Mouse (Mus musculus): Measurements from ENCODE around the gene Spag17.
A peak's percentile ranks its signal among the peaks of the same experiment; 100 is the strongest.

Gene Spag17

DNA sequence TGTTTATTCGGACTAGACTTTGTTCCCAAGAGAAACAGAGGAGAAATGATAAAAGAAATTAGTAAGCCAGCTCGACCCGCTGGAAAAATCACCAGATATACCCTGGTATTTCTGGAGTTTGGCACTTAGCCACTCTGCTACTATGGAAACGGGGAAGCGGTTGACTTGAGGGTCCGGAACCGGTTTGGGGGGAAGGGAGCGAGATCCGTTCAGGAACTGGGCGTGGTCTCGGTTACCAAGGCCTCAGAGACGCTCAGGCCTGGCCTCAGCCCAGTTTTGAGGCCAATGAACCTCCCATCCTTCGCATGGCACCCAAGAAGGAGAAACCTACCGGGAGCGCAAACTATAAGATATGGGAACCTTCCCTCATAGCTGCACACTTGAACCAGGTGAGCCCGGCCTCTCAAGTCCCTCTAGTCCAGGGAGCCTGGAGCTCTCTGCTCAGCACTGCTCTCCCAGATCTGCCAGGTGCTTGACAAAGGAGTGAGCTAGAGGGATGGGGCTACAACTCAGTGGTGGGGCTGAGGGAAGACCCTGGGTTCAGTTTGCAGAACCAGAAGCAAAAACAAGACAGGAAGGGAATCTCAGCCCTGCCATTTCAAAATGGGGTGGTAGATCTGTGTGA, at the start of gene Spag17:
Spag17 (plus strand) TSS at position 220 of the 625 bp plus-strand sequence.
- DNase-seq = peak; percentile 15 to 25

DNA sequence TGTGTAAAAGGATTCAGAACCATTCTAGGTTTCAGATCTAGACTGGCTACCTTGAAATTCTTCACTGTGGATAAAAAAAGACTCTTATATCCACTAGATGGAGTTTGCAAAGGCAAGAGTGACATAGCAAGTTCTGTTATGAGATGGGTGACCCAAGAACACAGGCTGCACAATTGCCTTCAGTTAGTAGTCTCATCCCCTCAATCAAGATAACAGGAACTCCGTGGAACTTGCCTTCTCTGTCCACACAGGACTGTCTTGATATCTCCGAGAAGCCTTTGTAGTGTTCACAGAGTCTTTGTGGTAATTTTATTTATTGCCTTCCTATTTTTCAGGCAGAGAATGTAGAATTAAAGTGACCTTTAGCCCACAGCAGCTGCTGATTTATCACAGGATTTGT, 42.9 kb upstream of the Spag17 start:
- DNase-seq = no peak

DNA sequence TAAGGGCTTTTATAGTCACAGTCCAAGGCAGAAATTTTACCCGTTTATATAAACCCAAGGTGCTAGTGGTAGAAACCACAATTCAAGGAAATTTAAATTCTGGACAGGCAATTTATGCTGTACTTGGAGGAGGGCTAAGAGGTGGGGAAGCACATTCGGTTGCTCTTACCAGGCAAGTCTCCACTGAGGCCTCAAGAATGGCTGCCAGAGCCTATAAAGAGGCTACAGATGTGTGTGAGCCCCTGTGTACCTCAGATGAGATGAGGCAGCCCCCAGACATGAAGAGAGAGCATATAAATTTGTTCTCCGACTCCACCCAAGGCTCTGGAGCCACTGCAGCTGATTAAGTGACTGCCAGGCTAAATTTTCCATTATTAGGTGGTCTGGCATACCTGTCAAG, 42.4 kb upstream of the Spag17 start:
- DNase-seq = no peak

DNA sequence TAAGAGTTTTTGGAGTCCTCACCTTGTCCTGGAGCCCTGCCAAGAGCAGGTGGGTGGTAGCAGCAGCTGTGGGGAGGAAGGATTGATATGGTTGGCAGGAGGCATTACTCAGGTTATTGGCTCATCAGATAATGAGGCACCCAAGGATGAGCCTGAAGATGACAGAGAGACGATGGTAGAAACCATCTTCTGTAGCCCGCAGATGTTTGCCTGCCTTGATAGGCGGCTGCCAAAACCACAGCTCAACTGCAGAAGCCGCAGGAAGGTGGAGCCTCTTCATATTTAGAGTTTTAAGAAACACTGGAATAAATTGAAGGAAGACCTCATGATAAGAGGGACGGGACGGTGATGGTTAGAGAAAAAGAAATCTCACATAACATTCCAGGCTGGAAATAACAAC, 42.0 kb upstream of the Spag17 start:
- DNase-seq = no peak

DNA sequence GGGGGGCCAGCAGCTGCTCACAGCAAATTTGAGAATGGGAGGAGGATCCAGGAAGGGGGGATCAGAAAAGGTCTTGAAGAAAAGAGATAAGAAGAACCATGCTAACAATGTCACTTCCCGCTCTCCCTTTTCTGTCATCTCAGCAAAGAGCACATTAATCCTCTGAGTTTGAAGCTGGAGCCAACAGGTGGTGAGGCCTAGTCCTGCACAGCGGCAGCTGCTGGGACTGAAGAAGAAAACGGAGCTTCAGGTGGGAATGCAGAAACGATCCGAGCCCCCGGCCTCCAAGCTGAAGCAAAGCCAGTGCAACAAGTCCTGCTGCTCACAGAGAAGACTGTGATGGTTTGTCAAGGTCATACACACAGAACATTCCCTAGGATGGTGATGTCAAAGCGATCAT, 34.3 kb upstream of the Spag17 start:
- no peak for DNase-seq

DNA sequence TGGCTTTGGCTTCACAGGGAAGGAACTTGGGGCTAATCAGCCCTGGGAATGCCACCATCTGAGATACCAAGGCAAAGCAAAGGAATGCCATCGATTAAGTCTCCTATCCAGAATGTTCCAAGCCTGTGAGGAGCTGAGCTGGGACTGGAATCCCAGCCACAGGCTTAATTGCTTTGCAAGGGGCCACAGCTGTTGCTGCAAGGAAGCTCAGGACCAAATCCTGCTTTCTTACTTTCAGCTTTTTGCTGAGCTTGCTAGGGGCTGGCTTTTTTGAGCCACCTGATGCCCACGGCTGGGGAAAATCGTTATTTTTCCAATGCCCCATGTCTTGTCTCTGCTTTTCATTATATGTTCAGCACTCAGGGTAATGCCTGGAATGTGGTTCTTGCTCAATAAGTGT, 30.6 kb upstream of the Spag17 start:
- no peak for DNase-seq

DNA sequence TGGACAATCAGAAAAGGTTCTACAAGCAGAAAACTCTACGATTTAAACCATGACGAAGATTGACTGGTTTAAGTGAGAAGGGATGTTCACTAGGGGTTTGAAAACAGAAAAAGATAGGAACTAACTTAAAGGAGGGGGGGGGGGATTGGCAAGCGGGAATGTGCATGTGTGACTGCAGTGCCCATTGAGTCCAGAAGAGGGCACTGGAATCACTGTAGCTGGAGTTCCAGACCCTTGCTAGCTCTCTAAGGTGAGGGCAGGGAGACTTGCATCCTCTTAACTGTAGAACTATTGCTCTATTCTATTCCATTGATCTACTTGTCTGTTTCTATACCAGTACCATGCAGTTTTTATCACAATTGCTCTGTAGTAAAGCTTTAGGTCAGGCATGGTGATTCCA, 26.3 kb upstream of the Spag17 start:
- peak; percentile 10 to 33 for DNase-seq

DNA sequence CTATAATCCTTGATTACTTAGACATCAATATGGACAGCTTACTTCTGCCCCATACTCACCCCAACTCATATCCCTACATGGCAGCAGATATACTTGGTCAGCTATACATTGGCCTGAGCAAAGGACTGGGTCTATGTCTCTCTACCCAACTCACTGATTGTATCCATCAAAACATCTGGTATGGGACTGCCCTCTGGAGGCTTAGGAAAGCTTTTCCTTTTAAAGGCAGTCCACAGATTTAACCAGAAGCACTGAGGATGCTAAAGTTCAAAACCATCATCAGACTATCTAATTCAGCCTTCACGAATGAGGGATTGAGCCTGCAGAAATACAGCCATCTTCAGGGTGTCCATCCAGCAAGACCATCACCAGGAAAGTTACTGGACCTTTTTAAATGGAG, 20.5 kb upstream of the Spag17 start:
- DNase-seq = no peak

DNA sequence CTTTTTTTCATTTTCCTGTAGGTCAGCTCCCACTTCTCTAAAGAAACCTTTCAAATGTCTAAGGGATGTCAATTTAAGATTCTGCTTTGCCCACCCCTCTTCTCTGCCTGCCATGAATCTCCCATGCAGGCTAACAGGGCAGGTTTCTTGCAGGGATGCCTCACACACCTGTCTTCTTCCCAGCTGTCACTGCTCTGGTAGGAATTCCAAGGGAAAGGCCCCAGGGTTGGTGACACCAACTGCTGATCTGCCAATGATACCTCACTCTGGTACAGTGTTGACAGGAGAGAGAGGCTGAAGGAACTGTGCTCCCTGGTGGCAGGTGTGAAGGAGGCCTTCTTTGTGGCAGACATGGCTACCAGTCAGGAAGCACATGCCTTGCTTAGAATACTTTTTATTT, 10.1 kb upstream of the Spag17 start:
- no peak for DNase-seq

DNA sequence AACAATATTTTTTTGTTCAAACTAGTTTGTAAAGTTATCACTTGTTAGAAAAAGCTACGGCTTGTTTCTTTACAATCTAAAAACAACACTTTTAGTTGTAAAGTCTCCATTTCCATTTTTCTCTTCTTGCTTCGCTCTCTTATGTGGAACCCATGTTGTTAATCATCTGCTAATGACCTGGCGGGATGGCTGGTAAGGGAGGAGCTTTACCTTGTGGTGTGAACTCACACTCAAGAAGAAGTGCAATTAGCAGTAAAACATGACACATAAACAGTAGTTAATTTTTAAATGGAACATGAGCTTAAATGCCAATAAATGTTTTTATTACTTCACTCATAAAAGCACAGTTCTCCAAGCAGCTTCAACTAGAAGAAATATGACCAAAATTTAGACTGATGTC, 3.7 kb upstream of the Spag17 start:
- DNase-seq = no peak

DNA sequence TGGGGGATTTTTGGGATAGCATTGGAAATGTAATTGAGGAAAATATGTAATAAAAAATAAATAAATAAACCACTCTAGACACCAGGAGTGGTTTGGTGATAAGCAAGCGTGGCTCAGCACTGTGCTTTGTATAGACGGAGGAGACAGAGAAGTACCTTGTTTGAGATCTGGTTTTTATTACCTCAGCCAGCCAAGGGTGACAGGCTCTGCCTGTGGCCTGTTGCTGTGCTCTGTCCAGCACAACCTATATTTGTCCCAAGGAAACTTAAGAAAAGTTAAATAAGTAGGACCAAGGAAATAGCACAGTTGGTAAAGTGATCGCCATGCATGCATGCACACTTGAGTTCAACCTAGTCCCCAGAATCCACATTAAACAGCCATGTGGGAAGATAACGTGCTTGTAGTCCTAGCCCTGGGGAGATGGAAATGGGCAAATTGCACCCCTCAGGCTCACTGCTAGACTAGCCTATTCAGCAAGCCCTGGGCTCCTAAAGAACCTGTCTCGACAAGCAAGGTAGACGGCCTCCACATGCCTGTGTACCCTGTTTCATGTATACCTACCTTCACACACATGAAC, 1.1 kb upstream of the Spag17 start:
- no peak for DNase-seq

DNA sequence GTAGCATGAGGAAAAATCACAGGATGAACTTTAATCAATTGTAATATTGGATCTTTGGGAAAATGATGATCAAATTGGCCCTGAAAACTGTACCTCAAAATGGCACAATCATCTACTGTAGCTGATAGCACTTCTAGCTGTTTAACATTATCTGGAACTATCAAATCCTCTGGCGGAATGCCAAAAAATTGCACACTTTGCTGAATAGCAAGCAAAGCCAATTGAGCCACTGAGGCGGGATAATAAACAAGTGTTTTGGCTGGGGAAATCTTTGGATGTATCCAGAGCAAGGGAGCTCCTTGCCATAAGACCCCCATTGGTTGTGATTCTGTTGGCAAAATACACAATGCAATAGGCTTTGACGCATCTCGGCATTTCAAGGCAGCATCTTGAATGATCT, 9.5 kb downstream of the Spag17 start:
- DNase-seq = peak; percentile 23 to 42

DNA sequence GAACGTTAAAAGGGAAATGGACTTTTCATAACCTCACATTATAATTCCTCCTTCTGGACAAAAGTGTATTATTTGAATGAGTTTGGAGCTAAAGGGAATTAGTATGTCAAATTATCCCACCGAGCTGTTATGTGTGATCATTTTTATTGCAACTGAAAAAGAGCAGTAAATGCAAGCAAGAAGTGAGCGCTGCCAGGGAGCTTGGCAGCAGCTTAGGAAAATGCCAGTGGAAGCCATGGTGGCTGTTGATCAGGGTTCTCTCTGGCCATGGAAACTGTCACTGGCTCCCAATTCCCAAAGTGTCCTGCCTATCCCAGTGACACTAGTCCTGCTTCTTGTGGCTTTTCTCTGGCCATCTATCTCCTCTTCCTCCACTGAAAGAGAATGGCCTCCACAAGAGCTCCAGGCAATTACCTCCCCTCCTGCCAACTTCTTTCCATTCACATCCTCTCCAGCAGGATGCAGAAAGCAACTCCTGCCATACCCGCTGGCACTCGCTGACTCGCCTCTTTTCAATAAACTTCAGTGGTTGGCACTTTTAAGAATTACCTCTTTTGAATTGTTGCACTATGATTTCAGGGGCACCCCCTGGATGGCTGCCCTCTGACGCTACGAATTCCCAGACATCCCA, 28.7 kb downstream of the Spag17 start:
- peak in 1 of 2 experiments; percentile 12 for DNase-seq

DNA sequence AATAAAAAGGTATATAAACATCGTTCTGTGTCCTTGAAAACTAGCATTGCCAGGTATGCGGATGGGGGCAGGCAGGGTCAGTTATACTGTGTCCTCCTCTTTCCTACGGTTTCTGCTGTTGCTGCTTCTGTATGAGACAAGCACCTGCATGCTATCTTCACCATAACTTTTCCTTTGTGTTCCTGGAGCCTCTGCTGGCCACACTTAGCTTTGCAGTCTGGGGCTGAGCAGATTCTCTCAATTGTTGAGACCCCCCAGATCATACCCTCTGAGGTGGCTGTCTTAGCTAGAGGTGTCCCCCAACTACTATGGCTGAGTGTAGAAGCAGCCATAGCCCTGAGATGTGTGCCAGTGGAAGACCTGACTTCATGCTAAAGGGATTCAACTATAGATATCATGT, 37.7 kb downstream of the Spag17 start:
- no peak for DNase-seq

DNA sequence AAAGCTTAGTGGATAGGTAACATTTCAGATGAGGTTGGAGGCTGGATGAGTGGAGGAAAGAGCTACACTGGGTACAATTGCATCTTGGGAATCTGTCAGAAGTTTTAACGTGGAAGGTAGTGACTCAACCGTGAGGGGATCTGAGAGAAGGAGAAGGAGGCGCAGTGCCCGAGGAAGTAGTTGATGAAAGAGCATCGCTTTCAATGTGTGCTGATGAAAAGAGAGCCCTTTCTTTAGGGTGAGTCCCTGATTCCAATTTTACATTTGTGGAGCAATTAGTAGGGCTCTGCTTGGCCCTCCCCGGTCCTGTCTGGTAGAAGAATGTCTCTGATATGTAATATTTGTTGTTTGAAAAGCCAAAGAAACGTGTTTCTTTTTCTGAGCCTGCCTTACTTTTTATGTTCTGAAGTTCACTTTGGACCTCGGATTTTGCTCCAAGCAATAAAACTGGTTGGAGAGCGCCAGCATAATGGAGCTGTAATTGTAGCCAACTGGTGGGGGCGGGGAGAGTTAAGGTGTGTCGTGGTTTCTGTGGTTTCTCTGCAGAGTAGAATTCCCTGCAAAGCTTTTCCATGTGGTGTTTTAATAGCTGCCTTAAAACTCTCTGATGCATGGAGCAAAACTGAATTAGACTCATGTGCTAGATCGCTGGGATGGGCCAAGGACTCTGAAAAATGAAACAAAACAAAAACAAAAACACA, 45.9 kb downstream of the Spag17 start:
- no peak for DNase-seq

DNA sequence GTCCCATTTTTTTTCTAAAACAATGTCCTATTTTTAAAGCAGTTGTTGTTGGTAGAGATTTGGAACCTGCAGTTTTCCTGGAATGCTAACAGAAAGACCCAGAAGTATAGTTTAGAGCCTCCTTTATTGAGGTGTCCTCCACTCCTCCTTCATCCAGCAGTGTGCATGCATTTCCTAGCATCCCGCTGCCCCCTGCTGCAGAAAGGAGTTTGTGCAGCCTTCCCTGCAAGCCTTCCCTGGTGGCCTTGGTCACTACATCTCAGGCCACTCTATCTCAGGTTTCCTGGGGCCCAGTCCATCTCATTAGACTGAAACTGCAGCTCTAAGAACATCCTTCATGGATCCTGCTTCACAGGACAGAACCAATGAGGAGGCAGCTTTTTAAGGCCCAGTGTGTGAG, 51.0 kb downstream of the Spag17 start:
- peak; percentile 36 to 59 for DNase-seq

DNA sequence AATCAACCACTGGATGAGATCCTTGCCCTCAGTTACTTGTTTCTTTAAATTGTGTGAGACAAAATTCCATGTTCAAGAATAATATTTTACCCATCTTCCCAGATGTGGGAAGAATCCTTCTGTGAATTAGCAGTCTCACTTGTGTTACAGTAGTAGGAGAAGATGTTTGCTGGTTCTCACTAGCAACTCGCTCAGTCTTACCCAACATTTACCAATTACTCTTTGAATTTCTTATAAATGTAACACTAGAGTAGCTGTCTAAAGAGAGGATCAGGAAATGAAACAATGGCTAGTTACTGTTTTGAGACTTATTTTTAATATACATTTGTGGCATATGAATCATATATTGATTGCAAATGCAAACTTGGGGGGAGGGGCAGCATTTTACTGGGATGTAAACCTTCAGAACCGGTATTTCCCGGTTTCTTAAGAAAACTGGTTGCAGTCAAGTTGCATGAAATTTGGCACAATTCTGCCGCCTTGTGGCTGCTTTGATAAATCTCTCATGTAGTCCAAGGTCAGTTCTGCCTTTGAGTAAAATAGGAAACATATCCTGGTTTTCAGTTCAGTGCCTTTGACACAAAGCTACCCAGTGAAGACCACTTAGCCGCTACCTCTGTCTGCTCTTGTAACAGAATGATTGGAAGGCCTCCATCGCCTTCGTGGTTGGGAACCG, 53.5 kb downstream of the Spag17 start:
- DNase-seq = peak; percentile 82 to 86

DNA sequence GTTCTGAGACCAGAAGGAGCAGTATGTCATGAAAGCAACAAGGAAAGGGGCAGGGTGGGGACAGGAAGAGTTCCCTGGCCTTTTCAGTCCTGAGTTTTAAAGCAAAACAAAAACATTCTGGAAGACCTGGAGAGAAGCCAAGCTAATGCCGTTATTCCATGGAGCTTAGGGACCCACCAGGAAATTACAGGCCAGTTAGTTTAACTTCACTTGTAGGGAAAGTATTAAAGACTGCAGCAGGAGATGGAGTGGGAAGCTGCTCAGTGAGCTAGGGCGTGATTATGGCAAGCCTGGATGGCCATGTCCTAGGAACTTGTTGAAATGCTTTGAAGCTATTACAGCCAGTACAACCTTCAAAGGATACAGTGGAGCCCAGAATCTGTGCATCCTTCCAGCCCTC, 60.0 kb downstream of the Spag17 start:
- no peak for DNase-seq

DNA sequence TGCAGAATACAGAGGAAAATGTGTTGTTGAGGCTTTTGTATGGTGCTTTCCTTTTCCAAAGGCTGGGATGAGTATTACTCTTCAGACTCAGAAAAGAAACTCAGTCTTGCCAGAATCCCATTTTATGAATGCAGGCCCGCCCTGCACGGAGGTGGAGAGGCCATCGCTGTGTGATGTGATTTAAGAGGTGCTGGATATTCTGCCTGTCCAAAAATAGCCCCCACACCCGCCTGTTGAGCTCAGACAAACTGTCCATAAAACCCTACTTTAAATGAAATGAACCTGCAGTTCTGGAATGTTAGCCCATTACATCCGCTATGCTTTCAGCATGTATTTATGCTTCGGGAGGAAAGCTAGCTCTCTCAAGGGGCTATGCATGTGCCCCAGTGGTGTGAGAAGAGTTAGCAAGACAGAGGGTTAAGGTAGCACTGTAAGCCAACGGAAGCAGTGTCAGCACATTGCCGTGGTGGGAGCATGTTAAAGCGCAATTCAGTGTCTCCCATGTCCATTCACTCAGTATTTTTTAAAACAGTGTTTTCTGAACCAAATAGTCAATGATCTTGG, 68.9 kb downstream of the Spag17 start:
- DNase-seq = no peak

DNA sequence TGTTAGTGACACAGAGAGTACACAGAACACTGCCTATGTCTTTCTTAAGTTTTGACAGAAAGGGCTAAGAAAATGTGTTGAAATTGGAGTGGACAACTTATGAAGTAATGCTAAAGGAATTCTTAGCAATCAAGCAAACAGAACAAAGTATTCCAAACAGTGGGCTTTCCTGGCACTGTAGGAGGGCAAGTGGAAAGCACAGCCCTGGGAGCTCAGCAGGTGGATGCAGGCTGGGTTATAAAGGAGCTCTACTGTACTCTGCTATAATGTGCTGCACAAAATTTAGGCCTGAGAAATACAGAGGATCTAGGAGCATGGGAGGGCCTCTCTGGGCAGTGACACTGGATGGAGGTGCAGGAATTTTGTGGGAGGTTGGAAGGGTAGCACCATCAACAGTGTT, 71.3 kb downstream of the Spag17 start:
- no peak for DNase-seq

DNA sequence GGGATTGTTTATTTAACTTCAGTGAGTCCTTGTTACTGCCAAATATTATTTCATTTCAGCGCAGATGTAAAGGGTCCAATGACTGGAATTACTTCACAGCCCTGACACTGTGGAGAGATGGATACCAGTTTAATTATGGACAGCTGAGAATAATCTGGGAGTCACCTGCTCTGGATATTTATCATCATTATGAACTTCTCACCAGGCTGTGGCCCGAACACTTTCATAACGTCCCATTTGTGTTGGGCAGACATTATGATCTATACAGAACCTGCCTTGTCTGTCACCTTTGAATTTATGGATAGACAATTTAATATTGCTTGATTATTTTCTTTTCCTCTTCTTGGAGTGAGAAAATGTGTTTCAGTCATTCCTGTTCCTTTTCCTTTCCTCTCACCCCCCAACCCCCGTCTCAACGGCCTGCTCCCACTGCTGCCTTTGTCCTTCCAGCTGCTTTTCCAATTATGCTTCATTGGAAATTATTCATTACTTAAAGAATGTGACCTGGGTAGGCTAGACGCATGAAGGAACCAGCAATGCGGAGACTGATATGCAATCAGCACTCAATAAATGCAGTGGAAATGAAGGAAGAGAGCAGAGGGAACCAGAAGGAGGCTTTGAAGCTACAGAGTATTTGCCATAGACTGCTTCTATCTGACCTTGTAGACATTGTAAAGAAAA, 74.7 kb downstream of the Spag17 start:
- no peak for DNase-seq

DNA sequence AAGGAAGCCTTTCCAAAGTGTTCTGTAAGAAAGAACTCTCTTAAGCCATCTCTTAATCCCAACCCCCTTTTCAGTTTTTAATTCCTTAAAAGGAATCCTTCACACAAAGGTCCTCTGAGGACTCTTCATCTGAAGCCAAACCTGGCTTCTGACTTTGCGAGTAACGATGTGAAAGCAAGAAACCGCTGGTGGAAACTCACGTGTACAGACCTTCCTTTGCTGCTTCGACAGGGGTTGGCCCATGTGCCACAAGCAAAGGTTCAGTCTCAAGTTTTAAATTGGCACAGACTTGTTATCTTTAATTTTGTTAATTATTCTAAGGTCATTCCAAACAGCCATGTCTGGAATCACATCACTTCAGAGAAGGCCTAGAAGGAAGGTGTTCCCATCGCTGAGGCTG, 79.1 kb downstream of the Spag17 start:
- DNase-seq = no peak

DNA sequence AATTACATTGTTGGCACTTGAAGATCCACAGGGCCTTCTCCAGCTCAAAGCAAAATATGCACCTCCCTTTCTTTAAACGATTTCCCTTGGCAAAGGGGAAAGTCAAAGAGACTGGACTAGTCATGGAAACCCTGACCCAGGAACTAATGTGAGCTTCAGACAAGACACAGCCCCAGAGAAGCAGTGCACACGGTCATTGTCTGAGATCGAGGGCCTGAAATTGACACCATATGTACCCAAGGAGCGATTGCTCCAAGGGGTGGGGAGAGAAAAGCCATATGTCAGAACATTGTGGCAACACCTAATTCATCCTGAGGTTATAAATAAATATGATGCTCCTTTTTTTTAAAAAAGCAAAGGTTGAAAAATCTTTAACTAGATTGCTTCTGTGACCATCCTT, 80.7 kb downstream of the Spag17 start:
- DNase-seq = no peak

Data from cerebellum, postnatal 14 days (tissue).